Comparison of ENCODE assay signal across 23 mouse cellular contexts in the genomic region with DNA sequence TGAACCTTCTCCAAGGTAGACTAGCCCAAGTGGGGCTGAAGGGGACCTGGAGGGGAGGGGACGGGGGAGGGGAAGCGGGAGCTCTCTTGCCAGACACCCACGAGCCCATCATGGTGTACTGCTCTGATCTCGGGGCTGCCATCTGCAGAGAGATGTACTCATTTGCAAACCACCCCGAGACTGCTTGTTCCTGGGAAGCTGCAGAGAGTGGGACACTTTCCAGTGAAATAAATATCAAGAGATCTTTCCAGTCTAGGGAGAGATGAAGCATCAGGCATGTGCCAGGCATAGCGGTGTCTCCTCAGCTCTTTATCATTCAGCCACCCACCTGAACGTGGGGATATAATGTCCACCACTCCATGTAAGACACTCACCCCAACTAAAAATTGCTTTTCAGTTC. TPM values are rescaled to one million over a fixed set of nuclear protein-coding genes. Genes with fewer than 3 reads are reported as not detected.
DNase-seq lines count a peak whose midpoint lies in the region.
"Had no signal": no experiment of that assay in that cellular context is flagged by ENCODE, and none has a peak within 500 bp of the region (broad histone marks: within the 10 kb centered on the region; RNA-seq: fewer than 3 reads in every experiment).

No protein-coding gene starts in this region.

- DNase-seq in frontal cortex, postnatal 36 days (ENCODE audit: low spot score in 2 of 2), result peak; percentile 56 to 60
- DNase-seq in frontal cortex, postnatal 14 days (ENCODE audit: low spot score in 2 of 2), result no peak
- DNase-seq in right cerebral cortex, adult 18-20 months, result peak; percentile 71
- DNase-seq in right cerebral cortex, postnatal 14 days, result no peak
- peak; percentile 35 to 66 for DNase-seq in left cerebral cortex, adult 18-20 months (ENCODE audit: low spot score in 2 of 2)
- peak; percentile 41 to 70 for DNase-seq in right cerebral cortex, postnatal 36 days (ENCODE audit: low spot score in 2 of 2)
- DNase-seq in kidney, postnatal 4 days, result no peak
- no peak for DNase-seq in retina, postnatal 1 day
- DNase-seq: adrenal gland, postnatal 10 days; cerebellum, adult 11-12 months; cerebellum, postnatal 10 days; gastrocnemius, adult 2 months; gastrocnemius, postnatal 36 days; heart, adult 18-20 months; heart, postnatal 36 days; kidney, adult 2 months; kidney, postnatal 10 days; liver; lung, adult 2 months; lung, postnatal 10 days; spleen, adult 18-20 months; thymus, adult 2 months; thymus, postnatal 36 days had no signal

RNA-seq across cellular contexts. Expression of gene Ksr1, which starts 25.8 kb away (rescaled TPM):
- total RNA-seq in left cerebral cortex, adult 18-20 months (2021), result 10 to 100 TPM; 49.8 to 50.3 TPM

Comparison
In these comparisons a context has a peak if more than half of its experiments do, and no peak if none do; other contexts are left out.
1. DNase-seq: peak in frontal cortex, postnatal 36 days (2 of 2), right cerebral cortex, adult 18-20 months (single experiment), left cerebral cortex, adult 18-20 months (2 of 2) and right cerebral cortex, postnatal 36 days (2 of 2); none in frontal cortex, postnatal 14 days (0 of 2), right cerebral cortex, postnatal 14 days (single experiment), kidney, postnatal 4 days (0 of 2) and retina, postnatal 1 day (single experiment).